Mouse (Mus musculus): Measurements from ENCODE around the gene Wdr78.

GRCm38 (mm10) chr4:103004681-103005080 lies 109.7 kb downstream of the Wdr78 start:
- TF ChIP-seq POLR2A (IDR thresholded peaks at IDR 0.05; ENCODE audit: extremely low read depth, insufficient read depth, low read length) (no peak), CTCF (IDR thresholded peaks at IDR 0.05; ENCODE audit: low read depth, low read length) (no peak)

Measured in liver, adult 2 months (tissue).